Mouse (Mus musculus): ENCODE measurements around the gene Tmem255a. TPM values are rescaled to one million over a fixed set of nuclear protein-coding genes. Genes with fewer than 3 reads are reported as not detected.

Gene Tmem255a
- polyA plus RNA-seq (2015; fragmentation: Nextera tagmentation; extraction: Ambion mirVana) = 31.2 and 34.4 TPM in 2 replicates

GRCm38 (mm10) chrX:38251851-38252571, at the start of gene Tmem255a:
Tmem255a (minus strand) TSS chrX:38252439.

GRCm38 (mm10) chrX:38189552-38190457, 62.4 kb downstream of the Tmem255a start, which contains the start of gene Zbtb33:
Zbtb33 (plus strand) TSS chrX:38189793.

Small RNA genes within 50 kb of the gene (microRNA-seq; reads per million reads assigned to microRNA genes)
- gene Mir3110 = 0 reads per million in 2 experiments

Other genes with a start within 250 kb of the Tmem255a start
- gene Btg1-ps1, start 233.6 kb downstream of the Tmem255a start, polyA plus RNA-seq (2015; fragmentation: Nextera tagmentation; extraction: Ambion mirVana) = not detected in 2 replicates
- not detected in 2 replicates for gene Btg1-ps2, start 209.3 kb downstream of the Tmem255a start, polyA plus RNA-seq (2015; fragmentation: Nextera tagmentation; extraction: Ambion mirVana)
- not detected in 2 replicates for gene Rhox10, start 186.0 kb downstream of the Tmem255a start, polyA plus RNA-seq (2015; fragmentation: Nextera tagmentation; extraction: Ambion mirVana)
- not detected in 2 replicates for gene Rhox11, start 167.3 kb downstream of the Tmem255a start, polyA plus RNA-seq (2015; fragmentation: Nextera tagmentation; extraction: Ambion mirVana)
- gene Rhox12, start 141.5 kb downstream of the Tmem255a start, polyA plus RNA-seq (2015; fragmentation: Nextera tagmentation; extraction: Ambion mirVana) = not detected in 2 replicates
- not detected in 2 replicates for gene Rhox13, start 131.2 kb downstream of the Tmem255a start, polyA plus RNA-seq (2015; fragmentation: Nextera tagmentation; extraction: Ambion mirVana)
- gene Zbtb33, start 62.6 kb downstream of the Tmem255a start, polyA plus RNA-seq (2015; fragmentation: Nextera tagmentation; extraction: Ambion mirVana) = 0.95 and 1.6 TPM in 2 replicates
- 504 and 527 TPM in 2 replicates for gene Atp1b4, start 63.7 kb upstream of the Tmem255a start, polyA plus RNA-seq (2015; fragmentation: Nextera tagmentation; extraction: Ambion mirVana)
- gene Lamp2, start 204.0 kb upstream of the Tmem255a start, polyA plus RNA-seq (2015; fragmentation: Nextera tagmentation; extraction: Ambion mirVana) = 91.8 and 102 TPM in 2 replicates

Measured in skeletal muscle tissue, postnatal 0 days (tissue).